Mouse (Mus musculus): ENCODE results near the gene Cd4.

DNA sequence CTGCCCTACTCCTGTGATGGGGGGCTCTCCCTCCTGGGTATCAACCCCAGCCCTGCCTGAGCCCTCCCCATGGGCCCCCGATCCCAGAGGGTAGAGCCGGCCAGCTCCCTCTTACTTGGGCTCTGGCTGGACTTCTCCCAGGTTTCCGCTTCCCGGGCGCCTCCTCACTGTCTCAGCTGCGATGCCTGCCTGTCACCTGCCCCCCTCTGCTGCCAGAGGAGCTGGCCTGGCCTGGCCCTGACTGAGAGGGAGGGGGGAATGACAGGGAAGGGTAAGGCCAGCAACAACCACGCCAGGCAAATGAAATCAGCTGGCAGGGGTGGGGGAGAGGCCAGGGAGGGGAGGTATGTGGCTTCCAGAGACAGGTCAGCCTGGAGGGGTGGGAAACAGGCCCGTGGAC is 48.2 kb downstream of the Cd4 start:
- no peak for TF ChIP-seq CTCF (IDR thresholded peaks at IDR 0.05; ENCODE audit: insufficient read depth, low read length)
- TF ChIP-seq POLR2A (IDR thresholded peaks at IDR 0.05; ENCODE audit: borderline replicate concordance, extremely low read depth, low read depth, low read length), result no peak

Measured in lung, adult 2 months (tissue).